Mouse (Mus musculus) left cerebral cortex, adult 8-10 months (tissue): ENCODE data around the gene Mfsd8. TPM values are rescaled to one million over a fixed set of nuclear protein-coding genes. Genes with fewer than 3 reads are reported as not detected.
"Not testable (repeated sequence)": the region's sequence is repeated elsewhere in the genome, so short reads cannot be mapped to it uniquely, and the experiment has no call there.

Source experiments
- DNase-seq, 2 experiments: peaks; one replicate each; pipeline ENCODE4 v3.0.0; 2022; ENCODE audit warnings: low spot score in 2 of 2
- total RNA-seq, 4 experiments: library from RNA; stranded (reverse); gene quantifications; 2 replicates each; pipeline ENCODE4 v1.2.4; 2022

Mfsd8 gene
- 10 to 100 TPM; 15.3 to 19.8 (median 16.7) TPM for total RNA-seq

DNA sequence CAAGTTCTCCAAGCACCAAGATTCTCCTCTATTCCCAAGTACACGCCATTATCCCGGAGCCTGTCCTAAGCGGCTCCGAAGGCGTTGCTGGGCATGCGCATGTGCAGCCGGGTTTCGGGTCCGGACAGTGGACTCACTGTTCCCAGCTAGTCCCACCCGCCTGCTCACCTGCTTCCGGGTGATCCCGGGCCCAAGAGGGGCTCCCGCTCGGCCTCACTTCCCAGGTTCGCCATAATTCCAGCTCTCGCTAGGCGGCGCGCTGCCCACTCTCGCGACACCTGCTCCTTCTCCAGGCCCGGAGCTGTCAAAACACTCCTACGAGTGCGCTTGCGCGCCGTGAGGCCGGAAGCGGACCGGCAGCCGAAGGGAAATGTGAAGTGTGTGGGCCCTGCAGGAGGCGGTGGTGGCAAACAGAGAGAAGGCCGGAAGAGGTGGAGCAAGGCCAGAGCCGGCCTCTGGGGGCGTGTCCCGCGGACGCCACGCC is at the start of gene Mfsd8:
Mfsd8 (minus strand) TSS at position 414 of the 484 bp plus-strand sequence.
- DNase-seq = peak; percentile 92 to 98

DNA sequence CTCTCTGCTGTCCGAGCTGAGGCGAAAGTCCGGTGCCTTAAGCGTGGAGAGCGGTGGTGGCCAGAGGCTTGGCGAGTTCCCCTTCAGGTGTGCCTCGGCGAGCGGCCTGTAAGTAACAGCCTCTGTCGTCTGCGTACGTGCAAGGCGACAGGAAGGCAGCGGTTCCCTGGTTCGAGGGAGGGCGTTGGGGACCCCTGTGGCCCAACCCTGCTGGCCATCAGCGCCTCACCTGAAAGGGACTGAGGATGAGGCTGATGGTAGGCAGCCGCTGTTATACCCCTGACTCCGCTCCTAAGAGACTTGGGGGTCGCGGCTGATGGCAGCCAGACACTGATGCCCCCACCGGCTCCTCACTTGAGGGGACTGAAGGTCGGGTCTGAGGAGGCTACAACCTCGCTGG is 47.6 kb upstream of the Mfsd8 start:
- peak in 1 of 2 experiments; percentile 19 for DNase-seq

DNA sequence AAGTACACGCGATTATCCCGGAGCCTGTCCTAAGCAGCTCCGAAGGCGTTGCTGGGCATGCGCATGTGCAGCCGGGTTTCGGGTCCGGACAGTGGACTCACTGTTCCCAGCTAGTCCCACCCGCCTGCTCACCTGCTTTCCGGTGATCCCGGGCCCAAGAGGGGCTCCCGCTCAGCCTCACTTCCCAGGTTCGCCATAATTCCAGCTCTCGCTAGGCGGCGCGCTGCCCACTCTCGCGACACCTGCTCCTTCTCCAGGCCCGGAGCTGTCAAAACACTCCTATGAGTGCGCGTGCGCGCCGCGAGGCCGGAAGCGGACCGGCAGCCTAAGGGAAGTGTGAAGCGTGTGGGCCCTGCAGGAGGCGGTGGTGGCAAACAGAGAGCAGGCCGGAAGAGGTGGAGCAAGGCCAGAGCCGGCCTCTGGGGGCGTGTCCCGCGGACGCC is 47.2 kb upstream of the Mfsd8 start:
- DNase-seq = peak; percentile 97 to 99

DNA sequence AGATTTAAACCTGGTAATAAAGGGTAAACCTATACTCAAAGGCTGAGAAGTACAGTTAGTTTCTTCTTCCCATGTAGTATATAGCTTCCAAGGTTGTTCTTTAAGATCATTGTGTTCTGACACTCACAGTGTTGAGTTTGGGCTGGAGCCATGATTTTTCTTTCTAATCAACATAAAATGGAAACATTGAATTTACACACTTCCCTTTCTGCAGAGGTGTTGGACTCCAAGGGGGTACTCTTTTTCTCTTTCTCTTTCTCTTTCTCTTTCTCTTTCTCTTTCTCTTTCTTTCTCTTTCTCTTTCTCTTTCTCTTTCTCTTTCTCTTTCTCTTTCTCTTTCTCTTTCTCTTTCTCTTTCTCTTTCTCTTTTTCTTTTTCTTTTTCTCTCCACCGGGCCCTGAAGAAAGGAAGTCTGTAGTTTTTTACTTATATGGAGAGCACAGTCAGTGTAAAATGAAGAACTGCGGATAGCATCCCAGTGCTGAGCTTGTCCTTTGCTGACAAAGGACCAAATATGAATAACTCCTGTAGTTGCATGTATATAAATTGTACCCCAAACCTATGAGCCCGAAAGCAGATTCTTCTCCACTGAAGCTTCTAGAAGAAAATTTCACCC is 6.5 kb upstream of the Mfsd8 start:
- not testable (repeated sequence) for DNase-seq

DNA sequence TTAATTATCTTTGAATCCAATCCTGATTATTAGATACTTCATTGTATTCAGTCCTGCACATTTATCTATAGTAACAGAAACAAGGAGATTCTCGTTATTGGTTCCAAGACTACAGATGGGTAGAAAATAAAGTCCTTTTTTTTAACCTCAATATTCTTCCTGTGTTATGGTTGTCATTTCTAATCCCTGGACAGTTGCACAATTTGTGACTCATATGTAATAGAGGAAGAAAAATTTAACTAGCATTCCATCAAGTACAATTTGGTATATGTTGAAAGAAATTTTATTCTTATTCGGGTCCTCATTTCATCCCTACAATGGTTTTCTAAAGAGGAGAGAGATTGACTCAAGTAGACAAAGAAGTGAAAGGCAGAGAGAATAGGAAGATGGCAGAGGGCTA is 1.2 kb upstream of the Mfsd8 start:
- DNase-seq = not testable (repeated sequence)

DNA sequence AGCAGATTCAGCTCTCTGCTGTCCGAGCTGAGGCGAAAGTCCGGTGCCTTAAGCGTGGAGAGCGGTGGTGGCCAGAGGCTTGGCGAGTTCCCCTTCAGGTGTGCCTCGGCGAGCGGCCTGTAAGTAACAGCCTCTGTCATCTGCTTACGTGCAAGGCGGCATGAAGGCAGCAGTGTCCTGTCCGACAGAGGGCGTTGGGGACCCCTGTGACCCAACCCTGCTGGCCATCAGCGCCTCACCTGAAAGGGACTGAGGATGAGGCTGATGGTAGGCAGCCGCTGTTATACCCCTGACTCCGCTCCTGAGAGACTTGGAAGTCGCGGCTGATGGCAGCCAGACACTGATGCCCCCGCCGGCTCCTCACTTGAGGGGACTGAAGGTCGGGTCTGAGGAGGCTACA is 332 bp upstream of the Mfsd8 start:
- peak in 1 of 2 experiments; percentile 45 for DNase-seq

DNA sequence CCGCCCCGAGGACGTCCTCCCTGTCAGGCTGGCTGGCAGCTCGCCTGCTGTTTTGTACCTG is 101 bp upstream of the Mfsd8 start, which contains the start of gene Abhd18:
Abhd18 (plus strand) TSS at position 14 of the 61 bp plus-strand sequence.
- DNase-seq = not testable (repeated sequence)

DNA sequence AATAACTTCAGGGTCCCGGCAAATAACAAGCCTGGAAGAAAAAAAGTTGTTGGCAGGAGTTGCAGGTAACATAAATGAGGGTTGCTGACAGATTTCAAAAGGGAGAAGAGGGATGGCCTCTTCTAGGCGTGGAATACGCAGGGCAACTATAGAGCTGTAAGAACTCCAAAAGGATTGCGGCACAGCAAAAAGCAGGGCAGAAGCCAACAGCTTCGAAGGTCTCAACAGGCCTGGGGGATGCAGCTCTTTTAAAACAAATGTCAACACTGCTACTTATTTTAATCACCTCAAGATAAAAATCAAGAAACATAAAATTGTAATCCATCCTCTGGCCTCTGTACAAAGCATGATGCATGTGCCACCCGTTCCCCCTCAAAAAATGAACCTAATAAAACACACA is 1.2 kb downstream of the Mfsd8 start:
- not testable (repeated sequence) for DNase-seq

DNA sequence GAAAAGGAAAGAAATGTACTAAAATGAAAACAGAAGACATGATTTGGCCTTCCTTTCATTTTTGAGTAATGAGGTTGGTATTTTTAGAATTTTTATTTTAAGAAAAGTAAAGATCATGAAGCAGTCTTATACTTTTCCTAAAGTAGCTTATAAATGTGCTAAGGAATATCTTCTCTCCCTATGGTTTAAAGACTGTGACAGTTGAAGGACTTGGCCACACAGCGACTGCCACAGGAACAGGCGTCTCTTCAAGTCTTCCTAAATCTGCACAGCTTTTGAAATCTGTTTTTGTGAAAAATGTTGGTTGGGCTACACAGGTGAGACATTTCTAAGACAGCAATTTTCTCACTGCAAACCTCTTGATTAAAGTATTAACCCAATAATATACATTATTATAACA is 33.4 kb downstream of the Mfsd8 start:
- DNase-seq = no peak

DNA sequence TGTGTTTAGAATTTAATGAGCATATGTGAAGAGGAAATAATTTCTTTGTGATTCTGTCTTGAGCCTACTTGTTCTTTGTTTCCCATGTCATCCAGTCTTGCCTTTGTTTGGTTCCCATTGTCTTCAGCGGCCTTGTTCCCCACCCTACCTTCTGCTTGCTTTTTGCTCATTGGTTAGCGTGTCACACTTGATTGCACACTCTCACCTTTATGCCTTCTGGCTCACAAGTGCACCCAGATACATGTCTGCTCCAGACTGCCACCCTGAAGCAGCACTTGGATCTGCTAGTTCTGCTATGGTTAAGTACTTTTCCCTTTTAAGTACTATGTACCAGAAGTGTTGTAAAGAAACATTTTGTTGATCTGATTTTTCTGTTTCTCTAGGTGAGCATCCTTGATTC is 36.8 kb downstream of the Mfsd8 start:
- no peak for DNase-seq

DNA sequence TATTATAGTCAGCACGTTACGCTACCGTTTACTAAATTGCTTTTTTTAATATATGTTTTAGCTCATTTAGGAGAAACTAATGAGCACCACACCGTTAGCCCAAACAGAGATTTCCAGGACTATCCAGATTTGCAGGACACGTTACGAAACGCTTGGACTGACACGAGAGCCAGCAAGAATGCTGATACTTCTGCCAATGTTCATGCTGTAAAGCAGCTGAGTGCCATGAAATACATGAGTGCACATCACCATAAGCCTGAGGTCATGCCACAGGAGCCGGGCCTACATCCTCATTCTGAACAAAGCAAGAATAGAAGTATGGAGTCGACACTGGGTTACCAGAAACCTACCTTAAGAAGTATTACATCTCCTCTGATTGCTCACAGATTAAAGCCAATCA is 38.0 kb downstream of the Mfsd8 start:
- DNase-seq = no peak

DNA sequence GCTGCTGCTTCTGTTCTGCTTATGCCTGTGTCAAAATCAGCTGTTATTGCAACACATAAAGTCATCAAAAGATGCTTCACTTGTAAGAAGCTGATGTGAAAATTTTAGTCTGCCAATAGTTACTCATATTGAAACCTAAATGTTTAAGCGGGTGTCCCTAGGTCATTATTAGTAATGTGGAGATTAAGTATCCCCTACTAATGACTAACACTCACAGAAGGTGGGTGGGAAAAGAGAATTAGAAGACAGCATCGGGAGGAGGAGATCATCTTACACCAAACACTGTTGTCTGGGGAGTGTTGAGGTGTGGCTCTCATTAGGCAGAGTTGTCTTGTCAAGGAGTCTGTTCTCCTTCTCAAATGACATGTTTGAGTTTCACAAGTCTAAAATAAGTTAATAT is 39.8 kb downstream of the Mfsd8 start:
- no peak for DNase-seq

DNA sequence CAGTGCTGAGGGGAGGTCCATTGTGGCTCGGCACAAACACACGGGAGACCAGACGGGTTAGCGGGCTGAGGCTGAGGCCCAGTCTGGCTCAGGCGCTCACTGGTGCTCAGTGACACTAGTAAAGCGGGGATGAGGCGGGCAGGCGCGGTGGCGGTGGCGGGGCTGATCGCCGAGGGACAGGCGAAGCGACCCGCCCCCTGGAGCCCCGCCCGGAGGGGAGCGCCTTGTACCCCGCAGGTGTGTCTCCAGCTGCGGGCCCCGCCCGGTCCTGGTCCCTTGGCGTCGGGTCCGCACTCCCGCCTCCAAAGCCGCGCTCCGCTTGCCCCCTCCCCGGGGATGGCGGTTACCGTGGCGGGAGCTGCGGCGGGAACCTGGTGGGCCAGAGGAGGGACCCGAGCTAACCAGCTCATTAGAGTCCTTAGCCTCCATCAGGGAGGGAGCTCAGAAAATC is 46.3 kb downstream of the Mfsd8 start:
- peak in 1 of 2 experiments; percentile 38 for DNase-seq

DNA sequence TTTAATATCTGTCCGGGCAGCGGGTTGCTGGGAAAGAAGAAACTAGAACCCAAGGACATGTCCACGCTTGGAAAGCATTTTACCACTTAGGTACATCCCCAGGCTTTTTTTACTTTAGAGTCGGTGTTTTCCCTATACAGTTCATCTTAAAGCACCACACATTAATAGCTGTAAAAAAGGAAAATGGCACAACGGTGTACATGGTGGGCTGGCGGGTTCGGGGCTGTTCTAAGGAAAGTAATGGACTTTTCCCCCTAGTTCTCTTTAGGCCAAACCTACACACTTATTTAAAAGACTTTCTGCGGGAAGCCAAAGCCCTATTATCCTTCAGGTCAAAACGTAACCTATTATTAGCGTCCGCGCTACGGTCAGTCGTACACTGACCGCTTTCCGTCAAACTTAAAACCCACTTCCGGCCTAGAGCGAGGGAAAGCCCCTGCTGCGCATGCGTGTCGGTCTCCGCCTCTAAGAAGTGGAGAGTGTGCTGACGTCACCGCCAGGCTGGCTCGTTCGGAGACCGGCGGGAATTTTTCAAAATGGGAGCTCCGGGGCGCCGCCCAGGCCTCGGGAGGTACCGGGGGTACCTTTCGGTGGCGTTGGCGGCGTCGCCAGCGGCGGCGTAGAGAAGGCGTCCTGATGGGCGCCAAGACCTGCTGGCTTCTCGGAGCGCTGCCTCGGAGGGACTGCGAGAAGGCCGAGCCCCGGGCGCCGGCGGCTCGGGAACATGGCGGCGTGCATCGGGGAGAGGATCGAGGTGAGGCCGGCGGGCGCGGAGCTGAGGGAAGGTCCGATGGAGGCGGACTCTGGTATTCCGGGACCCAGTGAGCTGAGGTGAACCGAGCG is 46.9 kb downstream of the Mfsd8 start, which contains the start of gene Plk4:
Plk4 (plus strand) TSS at position 490 of the 843 bp plus-strand sequence.
- peak; percentile 86 to 95 for DNase-seq

DNA sequence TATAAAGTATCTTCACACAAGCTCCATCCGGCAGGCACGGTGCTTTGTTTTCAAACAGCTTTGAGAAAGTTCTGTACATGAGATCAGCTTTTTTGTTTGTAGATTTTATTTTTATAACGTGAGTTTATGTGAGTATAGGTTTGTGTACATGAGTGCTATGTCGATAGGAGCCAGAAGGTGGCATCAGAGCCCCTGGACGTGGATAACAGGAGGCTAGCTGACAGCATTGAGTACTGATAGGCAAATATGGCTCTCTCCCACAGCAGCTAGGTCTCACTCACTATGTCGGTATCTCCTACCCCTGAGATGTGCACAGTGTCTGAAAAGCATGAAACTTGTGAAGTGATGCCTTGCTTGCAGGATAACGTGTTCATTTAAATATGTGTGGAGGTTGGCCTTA is 48.2 kb downstream of the Mfsd8 start:
- no peak for DNase-seq

DNA sequence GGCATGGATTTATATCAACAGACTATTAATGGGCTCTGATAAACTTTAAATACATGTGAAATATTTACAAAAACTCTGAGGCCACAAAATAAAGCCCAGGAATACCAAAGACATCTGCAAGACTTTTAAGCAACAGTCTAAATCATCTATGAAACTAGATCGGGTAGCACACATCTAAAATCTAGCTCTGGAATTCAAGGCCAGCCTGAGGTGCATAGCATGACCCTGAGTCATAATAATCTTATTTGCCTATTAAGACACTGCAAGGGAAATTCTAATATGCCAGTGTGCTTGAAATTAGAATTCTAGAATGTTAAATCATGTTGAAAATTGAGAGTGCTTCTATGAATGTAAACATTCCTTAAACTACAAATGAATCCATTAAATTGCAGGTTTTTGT is 48.6 kb downstream of the Mfsd8 start:
- DNase-seq = no peak

DNA sequence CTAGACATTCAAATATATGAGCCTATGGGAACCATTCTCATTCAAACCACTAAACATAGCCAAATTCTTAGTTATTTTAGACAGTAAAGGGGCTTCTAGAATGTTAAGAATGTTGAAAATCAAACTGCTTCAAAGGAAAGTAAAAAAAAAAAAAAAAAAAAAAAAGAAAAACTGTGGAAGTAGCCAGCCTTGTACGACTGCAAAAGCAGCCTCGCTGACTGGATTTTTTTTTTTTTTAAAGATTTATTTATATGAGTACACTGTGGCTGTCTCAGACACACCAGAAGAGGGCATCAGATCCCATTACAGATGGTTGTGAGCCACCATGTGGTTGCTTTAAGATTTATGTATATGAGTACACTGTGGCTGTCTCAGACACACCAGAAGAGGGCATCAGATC is 52.9 kb downstream of the Mfsd8 start:
- no peak for DNase-seq

Other genes starting within 250 kb of the Mfsd8 start
- gene Slc25a31, start 138.0 kb downstream of the Mfsd8 start, total RNA-seq = under 1 TPM in 3 of 4 experiments, not detected in 1; 0.30 to 0.34 (median 0.33) TPM
- gene Hspa4l, start 102.4 kb downstream of the Mfsd8 start, total RNA-seq = 100 to 1,000 TPM; 146 to 158 (median 154) TPM
- gene Plk4, start 46.9 kb downstream of the Mfsd8 start, total RNA-seq = 1 to 10 TPM; 3.6 to 6.4 (median 5.1) TPM
- 10 to 100 TPM; 12.4 to 15.1 (median 13.3) TPM for gene Abhd18, start 84 bp upstream of the Mfsd8 start, total RNA-seq
- under 1 TPM in 2 of 4 experiments, not detected in 2; 0.15 to 0.41 TPM for gene 1700034I23Rik, start 55.7 kb upstream of the Mfsd8 start, total RNA-seq
- gene Larp1b, start 102.9 kb upstream of the Mfsd8 start, total RNA-seq = 10 to 100 TPM; 19.7 to 23.1 (median 22.4) TPM
- 10 to 100 TPM; 60.0 to 65.1 (median 61.4) TPM for gene Pgrmc2, start 236.2 kb upstream of the Mfsd8 start, total RNA-seq